Mouse (Mus musculus) stomach, embryonic 14.5 days (tissue): ENCODE data around the gene Bcar1. TPM values are rescaled to one million over a fixed set of nuclear protein-coding genes. Genes with fewer than 3 reads are reported as not detected.

Experiments used
- ATAC-seq: fragments of 200-750 bp; cut with Nextera tagmentation; 2 replicates; pipeline ENCODE4 v1.8.0; 2017; ENCODE audit warnings: low read depth, moderate TSS enrichment; ENCODE audit not compliant: insufficient number of reproducible peaks, insufficient read depth, low FRiP score
- H3K27ac ChIP-seq: fragments of 300-500 bp; sonication (generic); 2 replicates; pipeline ENCODE4 v1.5.1; 2014; ENCODE audit warnings: mild to moderate bottlenecking, low read length, moderate library complexity, mixed read lengths
- H3K27me3 ChIP-seq: fragments of 300-500 bp; sonication (generic); 2 replicates; pipeline ENCODE4 v1.6.1; 2014; ENCODE audit warnings: low read length, control low read depth, mixed read lengths; ENCODE audit not compliant: control insufficient read depth, insufficient read depth
- H3K36me3 ChIP-seq: fragments of 300-500 bp; sonication (generic); 2 replicates; pipeline ENCODE4 v1.6.1; 2014; ENCODE audit warnings: mild to moderate bottlenecking, control low read depth, low read length, moderate library complexity, mixed read lengths; ENCODE audit not compliant: control insufficient read depth, insufficient read depth
- H3K4me1 ChIP-seq: fragments of 300-500 bp; sonication (generic); 2 replicates; pipeline ENCODE4 v1.6.1; 2014; ENCODE audit warnings: low read length, control low read depth, mixed read lengths; ENCODE audit not compliant: control insufficient read depth, insufficient read depth
- H3K4me2 ChIP-seq: fragments of 300-500 bp; sonication (generic); replicated peaks from 2 replicates; pipeline ENCODE4 v1.6.1; 2014; ENCODE audit warnings: low read depth, low read length, control low read depth
- H3K4me3 ChIP-seq: fragments of 300-500 bp; sonication (generic); 2 replicates; pipeline ENCODE4 v1.5.1; 2014; ENCODE audit warnings: low read depth, low read length, control low read depth
- H3K9ac ChIP-seq: fragments of 300-500 bp; sonication (generic); replicated peaks from 2 replicates; pipeline ENCODE4 v1.6.1; 2014; ENCODE audit warnings: low read depth, mild to moderate bottlenecking, control low read depth, low read length, moderate library complexity, mixed read lengths
- H3K9me3 ChIP-seq: fragments of 300-500 bp; sonication (generic); 2 replicates; pipeline ENCODE4 v1.6.1; 2016; ENCODE audit warnings: low read depth, low read length, control low read depth; ENCODE audit not compliant: control insufficient read depth
- WGBS: fragments of 180-500 bp; shearing (Covaris S2); extraction: QIAGEN DNeasy Blood & Tissue Kit; methylation state at CpG from one replicate; pipeline ENCODE4 v1.1.7; 2014; 5-methylcytosine and 5-hydroxymethylcytosine counted together
- polyA plus RNA-seq: library from polyadenylated mRNA; unstranded; fragments of >200 nt; fragmentation: Nextera tagmentation; extraction: Ambion mirVana; gene quantifications from 2 replicates; pipeline ENCODE4 v1.2.1, GENCODE M21; 2014

Gene Bcar1
- polyA plus RNA-seq, 1 experiment from 2014 or later: 46.5 TPM

- H3K4me3 ChIP-seq: no peak overlapping the region
- ATAC-seq: no peak
- H3K4me2 ChIP-seq: no peak overlapping the region
- H3K4me1 ChIP-seq: peaks cover 69% of the 10 kb centered on the region
- H3K9ac ChIP-seq: no peak overlapping the region
- H3K27ac ChIP-seq: no peak overlapping the region
- H3K9me3 ChIP-seq: no peaks in the 10 kb centered on the region
- H3K36me3 ChIP-seq: no peaks in the 10 kb centered on the region
- 66% methylated on average over 7 of the region's 7 CpGs for WGBS
- H3K27me3 ChIP-seq: no peaks in the 10 kb centered on the region
Observed at GRCm38 (mm10) chr8:111740301-111740711, 3.3 kb downstream of the Bcar1 start.

GRCm38 (mm10) chr8:111739604-111740003 is 4.0 kb downstream of the Bcar1 start:
- H3K9ac ChIP-seq: no peak overlapping the region
- H3K4me1 ChIP-seq: peaks cover 71% of the 10 kb centered on the region
- no peaks in the 10 kb centered on the region for H3K27me3 ChIP-seq
- 44% methylated on average over 7 of the region's 7 CpGs for WGBS
- H3K4me3 ChIP-seq: no peak overlapping the region
- ATAC-seq: no peak
- no peaks in the 10 kb centered on the region for H3K9me3 ChIP-seq
- H3K4me2 ChIP-seq: no peak overlapping the region
- H3K27ac ChIP-seq: no peak overlapping the region
- H3K36me3 ChIP-seq: no peaks in the 10 kb centered on the region

- ATAC-seq: no peak
- no peaks in the 10 kb centered on the region for H3K9me3 ChIP-seq
- 66% methylated on average over 6 of the region's 6 CpGs for WGBS
- no peaks in the 10 kb centered on the region for H3K36me3 ChIP-seq
- H3K27me3 ChIP-seq: no peaks in the 10 kb centered on the region
- no peak overlapping the region for H3K27ac ChIP-seq
- no peak overlapping the region for H3K4me3 ChIP-seq
- no peak overlapping the region for H3K4me2 ChIP-seq
- H3K9ac ChIP-seq: no peak overlapping the region
- peaks cover 71% of the 10 kb centered on the region for H3K4me1 ChIP-seq
Observed at GRCm38 (mm10) chr8:111738867-111739266, 4.7 kb downstream of the Bcar1 start.

GRCm38 (mm10) chr8:111736321-111736720 is 7.3 kb downstream of the Bcar1 start:
- ATAC-seq: no peak
- H3K36me3 ChIP-seq: no peaks in the 10 kb centered on the region
- no peak overlapping the region for H3K4me2 ChIP-seq
- H3K4me1 ChIP-seq: peaks cover 73% of the 10 kb centered on the region
- 43% methylated on average over 7 of the region's 7 CpGs for WGBS
- no peak overlapping the region for H3K9ac ChIP-seq
- no peak overlapping the region for H3K4me3 ChIP-seq
- H3K27ac ChIP-seq: peak overlapping the region; percentile 27; the same call in 1 of the 2 replicates
- H3K9me3 ChIP-seq: no peaks in the 10 kb centered on the region
- H3K27me3 ChIP-seq: no peaks in the 10 kb centered on the region

GRCm38 (mm10) chr8:111735791-111736190 is 7.8 kb downstream of the Bcar1 start:
- Histone ChIP-seq H3K4me1 (peaks cover 73% of the 10 kb centered on the region), H3K4me3 (no peak overlapping the region), H3K27me3 (no peaks in the 10 kb centered on the region), H3K4me2 (no peak overlapping the region), H3K36me3 (no peaks in the 10 kb centered on the region), H3K9me3 (no peaks in the 10 kb centered on the region), H3K27ac (peak overlapping the region; percentile 27; the same call in 1 of the 2 replicates), H3K9ac (no peak overlapping the region)
- WGBS: 69% methylated on average over 4 of the region's 4 CpGs
- no peak for ATAC-seq

GRCm38 (mm10) chr8:111735335-111735761 is 8.3 kb downstream of the Bcar1 start:
- no peak for ATAC-seq
- Histone ChIP-seq H3K4me1 (peaks cover 73% of the 10 kb centered on the region), H3K9me3 (no peaks in the 10 kb centered on the region), H3K36me3 (no peaks in the 10 kb centered on the region), H3K9ac (no peak overlapping the region), H3K27me3 (no peaks in the 10 kb centered on the region), H3K4me2 (no peak overlapping the region), H3K27ac (peak overlapping the region; percentile 44; the same call in 1 of the 2 replicates), H3K4me3 (no peak overlapping the region)
- 57% methylated on average over 8 of the region's 8 CpGs for WGBS

GRCm38 (mm10) chr8:111734244-111734960 is 9.2 kb downstream of the Bcar1 start:
- H3K9ac ChIP-seq: no peak overlapping the region

GRCm38 (mm10) chr8:111733581-111734243 is 9.9 kb downstream of the Bcar1 start:
- H3K27ac ChIP-seq: peak overlapping the region; percentile 88
- H3K27me3 ChIP-seq: no peaks in the 10 kb centered on the region
- no peaks in the 10 kb centered on the region for H3K9me3 ChIP-seq
- H3K4me3 ChIP-seq: no peak overlapping the region
- 11% methylated on average over 5 of the region's 5 CpGs for WGBS
- no peak overlapping the region; the same call in 1 of the 2 replicates for H3K9ac ChIP-seq
- peaks cover 74% of the 10 kb centered on the region for H3K4me1 ChIP-seq
- H3K4me2 ChIP-seq: no peak overlapping the region
- H3K36me3 ChIP-seq: no peaks in the 10 kb centered on the region
- no peak for ATAC-seq

More at GRCm38 (mm10) chr8:111734244-111734960, 9.2 kb downstream of the Bcar1 start:
- ATAC-seq: no peak
- 40% methylated on average over 6 of the region's 6 CpGs for WGBS
- Histone ChIP-seq H3K4me3 (no peak overlapping the region), H3K27ac (no peak overlapping the region; the same call in 1 of the 2 replicates), H3K4me1 (peaks cover 77% of the 10 kb centered on the region), H3K36me3 (no peaks in the 10 kb centered on the region), H3K27me3 (no peaks in the 10 kb centered on the region), H3K4me2 (no peak overlapping the region), H3K9me3 (no peaks in the 10 kb centered on the region)
